Mouse (Mus musculus) lung, embryonic 14.5 days (tissue): ENCODE measurements around the gene Nab1. TPM values are rescaled to one million over a fixed set of nuclear protein-coding genes. Genes with fewer than 3 reads are reported as not detected.

Experiments used
- ATAC-seq: fragments of 200-750 bp; cut with Nextera tagmentation; 2 replicates; pipeline ENCODE4 v1.8.0; 2017; ENCODE audit warnings: mild to moderate bottlenecking, moderate TSS enrichment, moderate library complexity; ENCODE audit not compliant: insufficient read depth
- DNase-seq: peaks from one replicate; pipeline ENCODE4 v3.0.0-alpha.2; 2015
- H3K27ac ChIP-seq: fragments of 300-500 bp; sonication (generic); 2 replicates; pipeline ENCODE4 v1.5.1; 2014; ENCODE audit warnings: low read depth, mild to moderate bottlenecking, moderate library complexity
- H3K27me3 ChIP-seq: fragments of 300-500 bp; sonication (generic); 2 replicates; pipeline ENCODE4 v1.6.1; 2014; ENCODE audit warnings: low read length, control low read depth; ENCODE audit not compliant: insufficient read depth
- H3K36me3 ChIP-seq: fragments of 300-500 bp; sonication (generic); 2 replicates; pipeline ENCODE4 v1.6.1; 2014; ENCODE audit warnings: control low read depth; ENCODE audit not compliant: insufficient read depth
- H3K4me1 ChIP-seq: fragments of 300-500 bp; sonication (generic); 2 replicates; pipeline ENCODE4 v1.6.1; 2014; ENCODE audit warnings: antibody characterized with exemption, control low read depth; ENCODE audit not compliant: insufficient read depth
- H3K4me2 ChIP-seq: fragments of 300-500 bp; sonication (generic); 2 replicates; pipeline ENCODE4 v1.6.1; 2014; ENCODE audit warnings: mild to moderate bottlenecking
- H3K4me3 ChIP-seq: fragments of 300-500 bp; sonication (generic); 2 replicates; pipeline ENCODE4 v1.5.1; 2014; ENCODE audit warnings: low read depth, low read length
- H3K9ac ChIP-seq: fragments of 300-500 bp; sonication (generic); 2 replicates; pipeline ENCODE4 v1.6.1; 2014
- H3K9me3 ChIP-seq: fragments of 300-500 bp; sonication (generic); 2 replicates; pipeline ENCODE4 v1.6.1; 2016; ENCODE audit warnings: low read depth, low read length, control low read depth
- CTCF ChIP-seq: IDR thresholded peaks from 2 replicates; pipeline ENCODE4 v1.5.1; 2016; ENCODE audit warnings: antibody characterized with exemption, low read depth
- WGBS: fragments of 180-500 bp; shearing (Covaris S2); extraction: QIAGEN DNeasy Blood & Tissue Kit; methylation state at CpG from one replicate; pipeline ENCODE4 v1.1.7; 2014; 5-methylcytosine and 5-hydroxymethylcytosine counted together
- polyA plus RNA-seq: library from polyadenylated mRNA; unstranded; fragments of >200 nt; fragmentation: Nextera tagmentation; extraction: Ambion mirVana; gene quantifications from 2 replicates; pipeline ENCODE4 v1.2.1, GENCODE M21; 2014

The Nab1 gene
- polyA plus RNA-seq, 1 experiment from 2014 or later = 25.7 TPM

GRCm38 (mm10) chr1:52484980-52485379 is 15.5 kb downstream of the Nab1 start:
- Histone ChIP-seq H3K9ac (no peak overlapping the region), H3K27ac (no peak overlapping the region), H3K4me2 (no peak overlapping the region), H3K4me1 (no peaks in the 10 kb centered on the region), H3K4me3 (no peak overlapping the region), H3K36me3 (peaks cover 16% of the 10 kb centered on the region), H3K27me3 (no peaks in the 10 kb centered on the region), H3K9me3 (no peaks in the 10 kb centered on the region)
- WGBS = 92% methylated on average over 4 of the region's 4 CpGs
- no peak for ATAC-seq
- DNase-seq = no peak
- no peak for TF ChIP-seq CTCF

- H3K36me3 ChIP-seq = peaks cover 20% of the 10 kb centered on the region; the same call in 1 of the 2 replicates
- H3K4me3 ChIP-seq = no peak overlapping the region
- H3K27me3 ChIP-seq = no peaks in the 10 kb centered on the region
- DNase-seq (no peak), ATAC-seq (no peak)
- no peak for TF ChIP-seq CTCF
- H3K9me3 ChIP-seq = no peaks in the 10 kb centered on the region
- H3K4me2 ChIP-seq = no peak overlapping the region
- WGBS = 86% methylated on average over 1 of the region's 1 CpGs
- H3K27ac ChIP-seq = no peak overlapping the region
- H3K4me1 ChIP-seq = no peaks in the 10 kb centered on the region
- no peak overlapping the region for H3K9ac ChIP-seq
Measured at GRCm38 (mm10) chr1:52474291-52474690, 26.2 kb downstream of the Nab1 start.

GRCm38 (mm10) chr1:52470811-52471489 is 29.5 kb downstream of the Nab1 start:
- no peak overlapping the region for H3K4me3 ChIP-seq
- ATAC-seq = no peak

DNA sequence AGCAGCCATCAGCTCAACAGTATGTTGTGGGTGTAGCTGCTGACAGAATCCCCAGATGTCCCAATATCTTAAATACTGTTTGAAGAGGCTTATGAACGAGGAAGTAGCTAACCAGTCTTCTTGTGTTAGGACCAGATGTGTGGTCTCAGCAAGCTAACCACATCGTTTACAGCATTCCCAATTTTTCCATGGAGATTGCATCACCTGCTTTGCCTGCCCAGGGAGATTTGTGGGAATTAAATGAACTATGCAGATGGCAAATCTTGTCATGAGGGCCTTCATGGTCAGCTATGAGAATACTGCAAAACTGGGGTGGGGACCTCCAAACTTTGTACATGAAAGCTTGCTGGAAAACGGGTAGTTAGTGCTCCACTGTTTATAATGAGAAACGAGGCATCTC is 30.2 kb downstream of the Nab1 start:
- Histone ChIP-seq H3K27me3 (no peaks in the 10 kb centered on the region), H3K4me3 (no peak overlapping the region), H3K9me3 (no peaks in the 10 kb centered on the region), H3K36me3 (peaks cover 15% of the 10 kb centered on the region; the same call in 1 of the 2 replicates), H3K9ac (no peak overlapping the region), H3K27ac (no peak overlapping the region), H3K4me2 (no peak overlapping the region), H3K4me1 (no peaks in the 10 kb centered on the region)
- WGBS = 58% methylated on average over 4 of the region's 4 CpGs
- ATAC-seq = no peak
- no peak for DNase-seq
- no peak for TF ChIP-seq CTCF

More at GRCm38 (mm10) chr1:52470811-52471489, 29.5 kb downstream of the Nab1 start:
- no peak for DNase-seq
- no peaks in the 10 kb centered on the region for H3K4me1 ChIP-seq
- no peak for TF ChIP-seq CTCF
- no peak overlapping the region for H3K9ac ChIP-seq
- 70% methylated on average over 7 of the region's 7 CpGs for WGBS
- no peak overlapping the region for H3K4me2 ChIP-seq
- H3K9me3 ChIP-seq = no peaks in the 10 kb centered on the region
- H3K36me3 ChIP-seq = peaks cover 15% of the 10 kb centered on the region; the same call in 1 of the 2 replicates
- H3K27ac ChIP-seq = no peak overlapping the region
- H3K27me3 ChIP-seq = no peaks in the 10 kb centered on the region

GRCm38 (mm10) chr1:52466518-52467120 is 33.9 kb downstream of the Nab1 start:
- H3K27me3 ChIP-seq = no peaks in the 10 kb centered on the region
- ATAC-seq (no peak), DNase-seq (no peak)
- no peak overlapping the region for H3K4me3 ChIP-seq
- H3K9ac ChIP-seq = no peak overlapping the region
- TF ChIP-seq CTCF = no peak
- no peaks in the 10 kb centered on the region for H3K9me3 ChIP-seq
- no peak overlapping the region for H3K4me2 ChIP-seq
- no peak overlapping the region for H3K27ac ChIP-seq
- 93% methylated on average over 8 of the region's 8 CpGs for WGBS
- H3K36me3 ChIP-seq = peaks cover 20% of the 10 kb centered on the region; the same call in 1 of the 2 replicates
- H3K4me1 ChIP-seq = no peaks in the 10 kb centered on the region

DNA sequence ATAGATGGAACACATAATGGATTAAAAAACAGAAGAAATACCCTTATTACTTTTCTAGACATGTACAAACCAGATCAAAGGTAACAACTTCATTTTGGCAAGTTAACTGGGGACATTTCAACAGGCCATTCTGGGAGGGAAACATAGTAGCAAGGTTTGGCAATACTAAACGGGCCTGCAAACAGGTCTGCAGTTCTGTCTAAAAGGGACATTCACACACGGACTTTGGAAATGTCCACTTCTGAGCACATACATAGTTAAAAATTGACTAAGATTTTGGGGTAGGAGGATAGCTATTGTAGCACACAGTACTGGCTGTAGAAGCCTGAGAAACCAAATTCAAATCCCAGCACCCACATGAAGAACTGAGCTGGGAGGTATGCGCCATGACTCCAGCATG is 34.6 kb downstream of the Nab1 start:
- no peaks in the 10 kb centered on the region for H3K4me1 ChIP-seq
- H3K4me2 ChIP-seq = no peak overlapping the region
- ATAC-seq = no peak
- 88% methylated on average over 3 of the region's 3 CpGs for WGBS
- no peak for DNase-seq
- no peaks in the 10 kb centered on the region for H3K27me3 ChIP-seq
- H3K27ac ChIP-seq = no peak overlapping the region
- H3K4me3 ChIP-seq = no peak overlapping the region
- no peak for TF ChIP-seq CTCF
- H3K36me3 ChIP-seq = peaks cover 23% of the 10 kb centered on the region; the same call in 1 of the 2 replicates
- no peaks in the 10 kb centered on the region for H3K9me3 ChIP-seq
- no peak overlapping the region for H3K9ac ChIP-seq

DNA sequence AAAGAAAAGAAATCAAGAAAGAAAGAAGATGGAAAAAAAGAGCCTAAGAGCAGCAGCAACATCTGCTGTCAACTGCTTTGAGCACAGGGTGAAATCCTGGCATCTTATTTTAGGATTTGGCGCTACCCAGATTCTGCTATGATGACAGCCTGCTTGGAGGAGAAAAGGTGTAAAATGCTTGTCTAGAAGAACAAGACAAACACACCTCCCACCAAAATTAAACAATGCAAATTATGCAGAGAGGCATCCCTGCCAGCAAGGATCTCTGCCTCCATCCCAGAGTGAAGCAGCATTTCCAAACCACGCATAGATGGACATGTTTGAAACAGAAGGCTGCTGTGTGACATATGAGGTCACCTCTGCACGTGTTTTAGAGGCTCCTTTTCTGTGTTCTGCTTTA is 35.2 kb downstream of the Nab1 start:
- no peak overlapping the region for H3K9ac ChIP-seq
- no peaks in the 10 kb centered on the region for H3K9me3 ChIP-seq
- H3K36me3 ChIP-seq = peaks cover 25% of the 10 kb centered on the region; the same call in 1 of the 2 replicates
- ATAC-seq (no peak), DNase-seq (no peak)
- no peak overlapping the region for H3K27ac ChIP-seq
- H3K4me1 ChIP-seq = no peaks in the 10 kb centered on the region
- 76% methylated on average over 3 of the region's 3 CpGs for WGBS
- H3K27me3 ChIP-seq = no peaks in the 10 kb centered on the region
- no peak overlapping the region for H3K4me2 ChIP-seq
- no peak overlapping the region for H3K4me3 ChIP-seq
- TF ChIP-seq CTCF = no peak
